Mouse (Mus musculus): Measurements from ENCODE around the gene Acacb.

Gene Acacb

GRCm38 (mm10) chr5:114269984-114270383, 123.6 kb downstream of the Acacb start:
- DNase-seq, result no peak

- no peak for DNase-seq
These were observed 127.5 kb downstream of the Acacb start, which contains the start of gene Foxn4 for GRCm38 (mm10) chr5:114273693-114274402. Foxn4 (minus strand) TSS chr5:114273807.

DNA sequence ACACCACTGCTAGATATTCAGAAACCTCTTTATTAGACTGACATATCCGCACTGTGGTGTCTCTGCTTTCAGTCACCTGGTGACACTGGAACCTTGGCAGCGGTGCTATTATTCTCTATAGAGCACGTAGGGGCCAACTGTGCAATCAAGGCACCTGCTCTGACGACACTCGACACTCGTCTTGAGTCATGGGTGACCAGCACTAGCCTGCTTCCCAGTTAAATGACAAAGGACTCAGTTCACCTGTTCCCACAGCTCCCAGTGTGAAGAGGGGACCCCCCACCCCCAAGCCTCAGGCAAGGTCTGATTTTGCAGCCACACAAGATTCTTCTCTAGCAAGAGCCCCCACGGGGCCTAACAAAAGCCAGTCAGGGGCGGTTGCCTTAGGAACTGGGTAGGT, 129.0 kb downstream of the Acacb start:
- DNase-seq, result no peak

GRCm38 (mm10) chr5:114275991-114276390, 129.7 kb downstream of the Acacb start:
- DNase-seq, result no peak

GRCm38 (mm10) chr5:114279382-114280143, 133.2 kb downstream of the Acacb start:
- DNase-seq, result no peak

DNA sequence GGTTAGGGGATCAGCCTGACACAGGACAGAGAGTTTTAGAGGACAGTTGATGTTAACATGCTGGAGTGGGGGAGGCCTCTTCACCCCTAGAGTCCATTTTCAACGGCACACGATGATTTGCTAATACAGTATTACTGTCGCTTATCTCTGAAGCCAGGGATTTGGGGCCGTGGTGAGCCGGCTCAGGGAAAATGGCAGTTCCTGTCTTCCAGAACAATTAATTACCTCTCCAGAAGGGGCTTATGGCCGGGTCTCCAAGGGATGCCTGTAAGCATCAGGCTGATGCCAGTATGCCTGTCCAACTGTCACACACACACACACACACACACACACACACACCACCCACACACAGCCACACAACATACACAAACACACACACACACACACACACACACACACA, 136.0 kb downstream of the Acacb start:
- DNase-seq, result no peak

DNA sequence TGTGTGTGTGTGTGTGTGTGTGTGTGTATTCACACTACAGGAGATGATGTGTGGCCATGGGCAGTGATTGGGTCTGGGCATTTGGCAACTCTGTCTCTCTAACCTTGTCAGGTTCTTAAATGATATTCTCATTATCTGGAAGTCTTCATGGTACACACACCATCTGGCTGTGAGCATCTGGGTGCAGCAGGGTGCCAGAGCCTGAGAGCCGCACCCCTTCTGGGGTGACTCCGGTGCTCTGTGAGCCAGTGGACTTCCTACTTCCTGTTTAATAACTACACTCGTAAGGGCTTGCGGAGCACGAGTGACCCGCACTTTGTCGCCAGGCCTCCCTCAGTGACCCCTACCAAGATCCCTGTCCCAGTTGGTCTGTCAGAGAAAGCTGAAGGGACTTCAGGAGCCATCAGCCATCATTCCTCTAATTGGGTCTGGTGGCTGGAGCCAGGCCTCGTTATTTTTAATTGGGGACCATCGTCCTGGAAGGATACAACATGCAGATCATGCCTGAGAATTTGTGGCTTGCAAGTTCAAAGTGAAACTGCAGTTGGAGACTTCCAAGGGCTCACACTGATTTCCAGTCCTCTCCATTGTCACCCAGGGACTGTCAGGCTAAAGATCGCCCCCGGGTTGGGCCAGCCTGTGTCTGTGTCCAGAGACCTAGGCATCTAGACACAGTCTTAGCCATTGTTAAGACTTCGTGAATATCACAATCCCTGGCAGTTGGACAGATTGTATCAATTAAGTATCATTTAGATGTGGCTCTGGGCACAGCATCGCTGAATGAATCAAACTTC, 138.5 kb downstream of the Acacb start:
- no peak for DNase-seq

DNA sequence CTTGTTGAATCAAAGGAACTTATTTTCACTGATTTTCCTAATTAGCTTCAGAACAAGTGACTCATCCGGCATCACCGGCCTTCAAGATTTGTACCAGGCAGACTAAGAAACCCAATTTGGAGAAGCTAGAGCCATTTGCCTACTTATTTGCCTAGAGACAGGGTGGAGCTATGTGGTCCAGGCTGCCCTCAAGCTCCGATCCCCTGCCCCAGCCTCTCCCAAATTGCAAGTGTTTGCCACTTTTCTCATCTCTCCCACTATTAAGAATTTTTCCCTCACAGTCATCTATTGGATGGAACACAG, 139.0 kb downstream of the Acacb start:
- no peak for DNase-seq

GRCm38 (mm10) chr5:114286102-114286501, 139.8 kb downstream of the Acacb start:
- DNase-seq, result no peak

- no peak for DNase-seq
These were observed 140.7 kb downstream of the Acacb start for GRCm38 (mm10) chr5:114286872-114287571.

- DNase-seq, result no peak
These were observed 142.1 kb downstream of the Acacb start for GRCm38 (mm10) chr5:114288396-114288795.

DNA sequence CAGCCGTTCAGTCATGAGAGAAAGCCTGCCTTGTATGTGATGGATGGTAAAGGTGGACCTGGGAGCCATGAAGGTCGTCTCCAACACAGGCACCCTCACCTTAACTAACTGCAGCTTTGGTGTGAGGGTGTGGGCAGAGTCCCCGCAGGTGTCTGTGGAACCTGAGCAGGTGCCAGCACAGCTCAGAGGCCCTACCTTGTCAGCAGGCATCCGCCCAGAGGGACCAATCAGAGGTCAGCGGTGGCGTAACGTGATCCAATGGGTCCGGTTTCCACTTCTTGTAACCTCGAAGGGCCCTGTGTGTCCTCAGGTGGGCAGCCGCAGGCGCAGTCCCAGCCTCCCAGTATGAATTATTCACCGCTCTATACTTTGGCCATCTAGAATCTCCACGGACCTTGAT, 142.5 kb downstream of the Acacb start, which contains the start of gene Myo1h:
TSS of gene Myo1h (plus strand) at position 293 of the 400 bp plus-strand sequence.
- DNase-seq, result no peak

DNA sequence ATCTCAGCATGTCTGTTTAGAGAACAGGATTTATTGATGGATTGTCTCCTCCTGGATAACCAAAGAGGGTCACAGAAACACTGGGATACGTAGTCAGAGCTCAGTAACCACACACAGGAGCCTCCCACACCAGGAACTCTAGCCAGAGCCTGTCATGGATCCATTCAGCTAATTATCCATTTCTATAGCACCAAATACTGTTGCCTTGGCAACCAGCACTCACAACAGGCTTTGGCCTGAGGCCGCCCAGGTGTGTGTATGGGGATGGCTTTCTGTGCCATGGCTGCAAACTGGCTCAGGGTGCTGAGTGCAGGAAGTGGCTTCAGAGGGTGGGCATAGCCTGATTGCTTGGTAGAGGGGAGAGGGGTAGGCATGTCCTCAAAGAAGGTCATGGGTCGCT, 143.7 kb downstream of the Acacb start:
- no peak for DNase-seq

- DNase-seq, result no peak
These were observed 150.6 kb downstream of the Acacb start for GRCm38 (mm10) chr5:114296693-114297631.

GRCm38 (mm10) chr5:114298212-114298894, 152.0 kb downstream of the Acacb start:
- DNase-seq, result no peak

DNA sequence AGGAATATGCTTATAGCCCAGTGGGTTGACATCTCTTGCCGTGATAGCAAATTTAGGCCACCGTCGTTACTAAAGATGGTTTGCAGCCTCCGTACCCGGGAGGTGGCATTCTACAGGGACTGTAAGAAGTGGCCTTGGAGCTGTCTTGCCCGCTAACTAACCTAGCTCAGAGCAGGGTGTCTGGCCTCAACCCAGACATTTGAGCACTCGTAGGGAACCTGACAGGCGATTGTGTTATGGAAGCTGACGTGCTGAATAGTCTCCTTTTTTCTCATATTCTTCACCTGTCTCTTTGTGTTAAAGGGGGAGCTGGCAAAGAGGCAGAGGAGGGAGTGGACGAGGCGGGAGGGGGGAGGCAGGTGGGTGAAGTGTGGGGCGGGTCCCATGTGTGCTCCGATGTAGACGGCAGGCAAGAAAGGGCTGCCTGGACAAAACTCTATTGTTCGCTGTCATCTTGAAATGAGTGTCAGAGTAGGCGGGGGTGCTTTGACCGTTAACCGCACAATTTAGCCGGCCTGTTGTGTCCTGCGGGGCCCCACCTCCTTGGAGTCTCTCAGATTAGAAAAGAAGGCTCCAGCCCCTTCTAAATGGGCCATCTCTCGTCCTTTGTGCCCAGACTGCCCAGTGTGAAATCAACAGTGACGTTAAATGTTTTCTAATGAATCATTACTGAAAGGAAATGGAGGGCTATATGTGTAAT, 153.0 kb downstream of the Acacb start:
- DNase-seq, result no peak

DNA sequence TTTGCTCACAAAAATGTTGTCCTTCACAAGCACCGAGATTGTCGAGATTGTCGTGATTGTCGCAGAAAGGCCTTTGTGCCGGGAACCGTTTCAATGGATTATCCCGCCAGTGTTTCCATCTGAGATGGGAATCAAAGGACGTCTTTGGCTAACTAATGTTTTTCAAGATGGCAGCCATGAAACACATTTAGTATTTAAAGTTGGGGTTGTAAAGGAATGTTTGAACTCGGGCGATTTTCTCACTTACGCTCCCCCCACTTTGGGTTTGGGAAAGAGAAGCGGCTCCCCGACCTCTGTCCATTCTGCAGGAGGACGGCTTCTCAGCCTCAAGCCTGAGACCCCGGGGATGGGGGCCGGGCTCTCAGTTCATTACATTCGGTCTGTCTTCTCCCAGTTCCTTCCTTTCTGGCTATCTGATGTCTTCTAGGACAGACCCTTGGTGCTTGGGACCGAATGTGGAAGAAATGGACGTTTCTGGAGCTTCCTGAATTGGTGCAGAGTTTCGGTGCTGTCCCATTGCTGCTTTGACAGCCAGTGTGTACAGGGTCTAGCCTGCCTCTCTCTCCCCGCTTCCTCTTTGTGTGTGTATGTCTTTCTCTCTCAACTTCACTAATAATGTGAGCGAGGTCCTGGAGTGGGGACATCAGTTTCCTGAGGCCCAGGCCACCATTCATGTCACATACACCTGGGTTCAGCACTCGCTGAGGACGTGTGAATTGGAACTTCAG, 153.7 kb downstream of the Acacb start:
- no peak for DNase-seq

All from cerebellum, adult 9-10 months (tissue).